Mouse (Mus musculus) megakaryocyte, embryonic 14.5 days (primary cell): Measurements from ENCODE around the gene Pogk. TPM values are rescaled to one million over a fixed set of nuclear protein-coding genes. Genes with fewer than 3 reads are reported as not detected.

ENCODE experiments used
- H3K27me3 ChIP-seq: replicated peaks from 2 replicates; pipeline ENCODE3; 2012; ENCODE audit warnings: inconsistent platforms
- H3K36me3 ChIP-seq: replicated peaks from 2 replicates; pipeline ENCODE3; 2012; ENCODE audit warnings: low read length, inconsistent platforms, mixed read lengths
- H3K4me1 ChIP-seq: 2 replicates; pipeline ENCODE4 v1.6.1; 2012; ENCODE audit warnings: inconsistent platforms
- H3K4me3 ChIP-seq: replicated peaks from 2 replicates; pipeline ENCODE3; 2012; ENCODE audit warnings: moderate library complexity, mild to moderate bottlenecking, inconsistent platforms
- H3K9me3 ChIP-seq: 2 replicates; pipeline ENCODE4 v1.6.1; 2012; ENCODE audit warnings: inconsistent platforms
- FLI1 ChIP-seq: IDR thresholded peaks from 2 replicates; pipeline ENCODE4 v1.6.1; 2012; ENCODE audit warnings: low read length, inconsistent platforms, mixed read lengths
- GATA1 ChIP-seq: IDR thresholded peaks from 3 replicates; pipeline ENCODE4 v1.6.1; 2012; ENCODE audit warnings: mixed read lengths, low read length, inconsistent platforms, borderline replicate concordance
- polyA plus RNA-seq: library from polyadenylated mRNA; stranded (reverse); fragments of >175 nt; gene quantifications from 2 replicates; pipeline ENCODE4 v1.2.3, GENCODE M21; 2012; ENCODE audit warnings: low replicate concordance; ENCODE audit not compliant: insufficient read depth

The Pogk gene
- polyA plus RNA-seq, 1 experiment: 0.20 TPM

DNA sequence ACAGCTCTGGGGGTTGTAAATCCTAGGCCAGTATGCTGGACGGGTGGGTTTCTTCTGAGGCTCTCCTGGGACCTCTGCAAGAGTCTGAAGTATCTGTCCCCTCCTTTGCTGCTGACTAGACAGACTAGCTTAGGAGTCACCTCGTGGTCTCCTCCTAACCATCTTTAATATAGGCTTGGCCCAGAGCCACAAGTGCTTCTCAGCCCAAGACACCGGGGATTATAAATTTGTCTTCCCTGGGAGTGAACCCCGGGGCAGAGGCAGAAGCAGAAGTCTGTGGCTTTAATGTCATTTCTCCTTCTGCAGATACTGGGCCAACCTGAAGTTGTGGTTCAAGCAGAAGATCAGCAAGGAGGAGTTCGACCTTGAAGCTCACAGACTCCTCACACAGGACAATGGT, 27.8 kb downstream of the Pogk start:
- Histone ChIP-seq H3K27me3 (no peaks in the 10 kb centered on the region), H3K36me3 (peaks cover 57% of the 10 kb centered on the region), H3K4me3 (no peak overlapping the region), H3K9me3 (no peaks in the 10 kb centered on the region), H3K4me1 (peaks cover 28% of the 10 kb centered on the region)
- TF ChIP-seq FLI1 (no peak), GATA1 (no peak)

DNA sequence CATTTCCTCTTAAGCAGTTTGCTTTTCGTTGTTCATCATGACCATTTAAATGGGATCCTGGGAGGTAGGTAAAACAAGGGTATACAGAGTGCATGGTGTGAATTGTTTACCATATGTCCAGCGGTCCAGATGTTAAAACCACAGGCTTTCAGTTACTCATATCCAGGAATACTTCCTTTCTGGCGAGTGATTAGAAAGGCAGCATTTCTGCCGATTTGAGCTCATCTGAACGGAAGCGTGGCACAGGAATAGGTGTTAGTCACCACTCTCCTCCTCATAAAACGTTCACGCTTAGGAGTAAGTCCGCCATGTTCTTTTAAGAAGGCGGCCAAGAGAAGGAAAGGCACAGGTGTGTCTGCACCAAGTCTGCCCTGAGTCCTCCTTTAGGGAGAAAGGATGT, 28.3 kb downstream of the Pogk start:
- H3K4me1 ChIP-seq: peaks cover 28% of the 10 kb centered on the region
- no peak overlapping the region for H3K4me3 ChIP-seq
- peaks cover 52% of the 10 kb centered on the region for H3K36me3 ChIP-seq
- H3K9me3 ChIP-seq: no peaks in the 10 kb centered on the region
- TF ChIP-seq FLI1 (no peak), GATA1 (no peak)
- H3K27me3 ChIP-seq: no peaks in the 10 kb centered on the region

DNA sequence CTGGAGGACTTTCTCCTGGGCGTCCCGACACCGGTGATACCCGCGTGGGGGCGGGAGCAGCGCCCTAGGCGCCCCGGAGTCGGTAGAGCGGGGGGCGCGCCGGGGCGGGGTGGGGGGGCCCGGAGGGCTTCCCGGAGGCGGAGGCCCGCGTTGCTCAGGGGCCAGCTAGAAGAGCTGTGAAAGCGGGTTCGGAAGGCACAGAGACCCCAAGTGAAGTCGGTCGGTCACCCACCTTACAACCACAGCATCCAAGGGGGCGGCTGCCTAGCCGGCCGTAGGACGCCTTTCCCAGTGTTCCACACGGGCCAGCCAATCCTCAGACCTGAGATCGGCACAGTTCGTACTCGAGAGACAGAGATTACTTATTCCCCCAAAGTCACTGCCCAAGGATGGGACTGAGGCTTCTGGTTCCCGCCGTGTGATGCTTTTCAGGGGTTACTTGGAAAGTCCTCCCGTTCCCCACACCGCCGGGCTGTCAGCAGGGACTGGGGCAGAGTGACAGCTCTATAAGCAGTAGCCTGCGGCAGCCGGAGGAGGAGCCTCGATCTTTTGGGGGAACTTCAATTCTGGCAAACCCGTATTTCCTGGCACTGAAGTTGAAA, 29.9 kb downstream of the Pogk start:
- Histone ChIP-seq H3K36me3 (peaks cover 36% of the 10 kb centered on the region), H3K9me3 (peaks cover 3% of the 10 kb centered on the region; the same call in 1 of the 2 replicates), H3K27me3 (no peaks in the 10 kb centered on the region), H3K4me1 (peaks cover 28% of the 10 kb centered on the region), H3K4me3 (peak overlapping the region; percentile 96)
- TF ChIP-seq GATA1: no peak
- no peak for TF ChIP-seq FLI1

DNA sequence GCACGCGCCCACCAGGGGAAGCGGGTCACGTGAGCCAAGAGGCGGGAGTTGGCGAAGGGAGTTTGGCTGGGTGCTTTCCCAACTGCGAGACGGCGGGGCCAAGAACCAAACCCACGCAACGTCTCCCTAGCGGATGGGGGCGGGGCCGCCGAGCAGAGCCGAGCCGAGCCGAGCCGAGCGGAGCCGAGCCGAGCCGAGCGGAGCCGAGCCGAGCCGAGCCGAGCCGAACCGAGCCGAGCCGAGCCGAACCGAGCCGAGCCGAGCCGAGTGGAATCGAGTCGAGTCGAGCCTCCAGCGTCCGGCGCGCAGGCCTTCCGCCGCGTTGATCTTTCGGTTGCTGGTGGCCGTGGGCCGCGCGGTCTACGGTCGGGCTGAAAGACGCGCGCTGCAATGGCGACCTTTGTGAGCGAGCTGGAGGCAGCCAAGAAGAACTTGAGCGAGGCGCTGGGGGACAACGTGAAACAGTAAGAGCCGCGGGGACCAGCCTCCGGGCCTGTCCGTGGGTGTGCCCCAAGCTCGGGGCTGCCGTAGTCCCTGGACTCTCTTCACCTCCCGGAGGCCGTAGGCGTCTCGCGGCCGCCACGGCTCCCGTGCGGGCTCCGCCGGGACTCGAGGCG, 30.5 kb downstream of the Pogk start, which contains the start of gene Tada1:
Gene Tada1, plus strand, starts transcription at position 85 of the 617 bp plus-strand sequence.
- TF ChIP-seq FLI1 (no peak), GATA1 (no peak)
- Histone ChIP-seq H3K4me3 (peak within 1 kb of the TSS; percentile 96), H3K4me1 (peaks cover 28% of the 10 kb centered on the region), H3K36me3 (peaks cover 30% of the 10 kb centered on the region), H3K9me3 (peaks cover 9% of the 10 kb centered on the region; the same call in 1 of the 2 replicates), H3K27me3 (no peaks in the 10 kb centered on the region)

DNA sequence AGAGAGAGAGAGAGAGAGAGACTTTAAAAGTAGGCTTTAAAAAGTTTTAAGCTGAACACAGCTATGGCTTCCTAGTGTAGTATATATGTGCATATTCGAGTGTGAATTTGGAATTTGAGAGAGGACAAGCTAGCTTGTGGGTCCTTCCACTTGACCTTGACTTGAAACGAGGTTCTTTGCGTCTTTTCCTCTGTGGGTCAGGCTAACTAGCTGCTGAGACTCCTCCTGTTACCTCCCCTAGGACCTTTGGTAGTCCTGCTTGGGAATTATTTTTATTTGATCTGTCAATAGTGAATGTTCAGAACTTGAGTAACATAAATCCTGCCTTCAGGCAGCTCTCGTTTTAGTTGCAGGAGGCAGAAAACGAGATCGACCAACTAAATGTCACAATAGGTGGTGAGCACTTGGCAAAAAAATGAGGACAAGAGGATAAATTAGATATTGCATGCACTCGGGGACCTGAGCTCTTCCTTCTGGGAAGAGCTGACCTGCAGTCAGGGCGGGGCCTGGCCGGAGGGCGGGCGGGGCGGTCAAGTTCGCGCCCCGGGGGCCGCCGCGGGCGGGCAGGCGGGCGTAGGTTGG, 31.1 kb downstream of the Pogk start:
- no peak for TF ChIP-seq FLI1
- TF ChIP-seq GATA1: no peak
- Histone ChIP-seq H3K27me3 (no peaks in the 10 kb centered on the region), H3K36me3 (peaks cover 24% of the 10 kb centered on the region), H3K9me3 (peaks cover 9% of the 10 kb centered on the region; the same call in 1 of the 2 replicates), H3K4me1 (peaks cover 28% of the 10 kb centered on the region), H3K4me3 (peak overlapping the region; percentile 96)

DNA sequence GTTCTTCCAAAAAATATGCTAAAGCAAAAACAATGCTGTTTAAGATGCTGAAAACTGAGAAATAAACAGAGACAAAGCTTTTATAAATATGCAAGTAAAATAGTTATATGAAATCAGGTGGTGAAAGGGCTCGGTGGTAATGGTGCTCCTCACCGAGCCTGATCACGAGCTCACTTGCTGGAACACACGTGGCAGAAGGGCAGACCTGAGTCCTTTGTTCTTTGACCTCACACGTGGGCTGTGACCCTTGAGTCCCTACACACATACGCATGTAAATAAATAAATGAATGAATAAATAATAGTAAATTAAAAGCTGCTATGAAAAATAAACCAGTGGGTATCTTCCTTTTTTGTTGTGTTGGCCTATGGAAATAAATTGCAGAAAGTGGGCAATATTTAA, 32.5 kb downstream of the Pogk start:
- peaks cover 11% of the 10 kb centered on the region for H3K36me3 ChIP-seq
- peaks cover 24% of the 10 kb centered on the region for H3K4me1 ChIP-seq
- TF ChIP-seq GATA1: no peak
- H3K27me3 ChIP-seq: no peaks in the 10 kb centered on the region
- H3K4me3 ChIP-seq: no peak overlapping the region
- peaks cover 9% of the 10 kb centered on the region; the same call in 1 of the 2 replicates for H3K9me3 ChIP-seq

DNA sequence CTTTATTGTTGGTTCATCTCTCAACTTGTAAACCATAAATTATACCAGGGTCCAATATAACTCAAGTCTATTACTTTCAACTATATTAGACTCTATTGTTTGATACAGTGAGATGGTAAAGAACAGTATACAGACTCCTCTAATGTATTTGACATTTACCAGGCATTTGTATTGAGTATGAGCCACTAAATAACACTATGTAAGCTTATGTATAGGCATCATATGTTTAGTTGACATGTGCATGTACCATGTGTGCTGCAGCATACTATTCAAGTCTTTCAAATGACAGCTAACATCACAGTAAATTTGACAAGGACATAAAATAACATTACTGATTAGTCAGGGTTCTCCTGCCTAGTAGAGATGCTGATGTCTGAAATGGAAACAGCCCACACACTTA, 46.5 kb downstream of the Pogk start:
- 0 out of 2 replicates have a peak, but pooled peaks cover 3% of the 10 kb centered on the region for H3K9me3 ChIP-seq
- H3K4me3 ChIP-seq: no peak overlapping the region
- H3K4me1 ChIP-seq: peaks cover 5% of the 10 kb centered on the region
- peaks cover 8% of the 10 kb centered on the region for H3K27me3 ChIP-seq
- H3K36me3 ChIP-seq: no peaks in the 10 kb centered on the region
- TF ChIP-seq FLI1: no peak
- TF ChIP-seq GATA1: no peak

DNA sequence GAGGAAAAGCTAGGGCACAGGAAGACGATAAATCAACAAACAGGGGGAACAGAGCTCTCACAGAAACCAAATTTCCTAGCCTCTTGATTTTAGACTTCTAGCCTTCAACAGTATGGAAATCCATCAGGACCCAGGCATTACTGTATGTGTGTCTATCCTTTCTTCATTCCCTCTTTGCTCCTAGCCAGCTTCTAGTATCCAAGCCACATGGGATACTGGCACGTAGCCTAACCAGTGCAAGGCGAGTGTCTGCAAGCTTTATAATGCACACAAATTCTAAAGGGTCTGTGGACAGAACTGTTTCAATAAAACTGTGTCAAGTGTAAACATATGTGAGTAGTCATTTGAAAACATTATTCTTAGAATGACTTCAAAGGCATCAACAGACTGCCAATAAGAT, 47.0 kb downstream of the Pogk start:
- no peak overlapping the region for H3K4me3 ChIP-seq
- TF ChIP-seq GATA1: no peak
- TF ChIP-seq FLI1: no peak

DNA sequence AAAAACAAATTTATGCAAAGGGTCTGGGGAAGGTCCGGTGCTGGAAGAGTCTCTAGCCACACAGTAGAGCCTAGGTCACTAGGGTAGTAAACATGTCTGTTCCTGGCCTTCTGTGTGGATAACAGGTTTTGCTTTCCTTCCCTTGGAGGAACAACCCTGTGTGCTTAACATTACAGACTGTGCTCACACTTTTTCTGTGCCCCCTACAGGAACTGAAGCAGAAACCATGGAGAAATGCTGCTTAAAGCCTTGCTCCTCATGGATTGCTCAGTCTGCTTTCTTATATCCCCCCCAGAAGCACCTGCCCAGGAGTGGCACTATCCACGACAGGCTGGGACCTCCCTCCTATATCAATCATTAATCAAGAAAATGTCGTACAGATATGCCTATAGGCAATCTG, 47.8 kb downstream of the Pogk start:
- TF ChIP-seq GATA1: no peak
- no peak for TF ChIP-seq FLI1
- Histone ChIP-seq H3K9me3 (0 out of 2 replicates have a peak, but pooled peaks cover 3% of the 10 kb centered on the region), H3K27me3 (peaks cover 8% of the 10 kb centered on the region), H3K36me3 (no peaks in the 10 kb centered on the region), H3K4me1 (peaks cover 5% of the 10 kb centered on the region), H3K4me3 (no peak overlapping the region)

More for the DNA sequence above, 47.0 kb downstream of the Pogk start:
- H3K4me1 ChIP-seq: peaks cover 5% of the 10 kb centered on the region
- no peaks in the 10 kb centered on the region for H3K36me3 ChIP-seq
- 0 out of 2 replicates have a peak, but pooled peaks cover 3% of the 10 kb centered on the region for H3K9me3 ChIP-seq
- H3K27me3 ChIP-seq: peaks cover 8% of the 10 kb centered on the region

DNA sequence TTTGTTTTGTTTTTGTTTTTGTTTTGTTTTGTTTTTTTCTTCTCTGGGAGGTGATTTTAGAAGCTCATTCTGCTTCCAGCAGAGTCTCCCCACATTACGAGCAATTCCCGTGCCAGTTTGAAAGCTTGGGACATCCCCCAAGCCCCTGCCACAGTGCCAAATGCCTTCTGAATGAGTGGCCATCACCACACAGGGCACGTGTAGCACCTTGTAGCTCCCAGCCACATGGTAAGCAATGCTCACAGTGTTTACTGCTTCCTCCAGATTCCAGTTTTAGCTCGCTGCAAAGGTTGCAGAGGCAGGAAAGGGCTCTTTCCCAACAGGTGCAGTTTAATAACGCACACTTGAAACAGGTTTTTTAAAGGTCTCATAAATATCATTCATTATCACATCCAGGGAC, 48.8 kb downstream of the Pogk start:
- Histone ChIP-seq H3K4me1 (peaks cover 5% of the 10 kb centered on the region), H3K36me3 (no peaks in the 10 kb centered on the region), H3K4me3 (no peak overlapping the region), H3K9me3 (0 out of 2 replicates have a peak, but pooled peaks cover 3% of the 10 kb centered on the region), H3K27me3 (peaks cover 8% of the 10 kb centered on the region)
- TF ChIP-seq GATA1 (no peak), FLI1 (no peak)
